Mouse (Mus musculus) liver, embryonic 15.5 days (tissue): ENCODE measurements around the gene Pou6f2. TPM values are rescaled to one million over a fixed set of nuclear protein-coding genes. Genes with fewer than 3 reads are reported as not detected.

Source experiments
- ATAC-seq: fragments of 200-750 bp; cut with Nextera tagmentation; 2 replicates; pipeline ENCODE4 v1.8.0; 2017; ENCODE audit warnings: moderate number of reproducible peaks, mild to moderate bottlenecking, moderate library complexity; ENCODE audit not compliant: insufficient read depth
- H3K27ac ChIP-seq: fragments of 300-500 bp; sonication (generic); replicated peaks from 2 replicates; pipeline ENCODE4 v1.5.1; 2015; ENCODE audit warnings: mild to moderate bottlenecking, inconsistent platforms
- H3K27me3 ChIP-seq: fragments of 300-500 bp; sonication (generic); 2 replicates; pipeline ENCODE4 v1.6.1; 2015; ENCODE audit warnings: mild to moderate bottlenecking, inconsistent platforms
- H3K36me3 ChIP-seq: fragments of 300-500 bp; sonication (generic); replicated peaks from 2 replicates; pipeline ENCODE4 v1.6.1; 2015; ENCODE audit warnings: moderate library complexity, mild to moderate bottlenecking, inconsistent platforms
- H3K4me1 ChIP-seq: fragments of 300-500 bp; sonication (generic); replicated peaks from 2 replicates; pipeline ENCODE4 v1.6.1; 2015; ENCODE audit warnings: inconsistent platforms
- H3K4me2 ChIP-seq: fragments of 300-500 bp; sonication (generic); 2 replicates; pipeline ENCODE4 v1.6.1; 2015; ENCODE audit warnings: moderate library complexity, mild to moderate bottlenecking, inconsistent platforms
- H3K4me3 ChIP-seq: fragments of 300-500 bp; sonication (generic); replicated peaks from 2 replicates; pipeline ENCODE4 v1.5.1; 2015; ENCODE audit warnings: mild to moderate bottlenecking, inconsistent platforms
- H3K9ac ChIP-seq: fragments of 300-500 bp; sonication (generic); 2 replicates; pipeline ENCODE4 v1.6.1; 2015; ENCODE audit warnings: moderate library complexity, mild to moderate bottlenecking, inconsistent platforms
- H3K9me3 ChIP-seq: fragments of 300-500 bp; sonication (generic); replicated peaks from 2 replicates; pipeline ENCODE4 v1.6.1; 2016; ENCODE audit warnings: inconsistent platforms
- WGBS: fragments of 180-500 bp; shearing (Covaris S2); methylation state at CpG from one replicate; pipeline ENCODE4 v1.1.7; 2015; ENCODE audit warnings: mixed read lengths; ENCODE audit not compliant: insufficient replicate concordance; 5-methylcytosine and 5-hydroxymethylcytosine counted together
- polyA plus RNA-seq: library from polyadenylated mRNA; unstranded; fragments of >200 nt; fragmentation: Nextera tagmentation; extraction: Ambion mirVana; gene quantifications from 2 replicates; pipeline ENCODE4 v1.2.1, GENCODE M21; 2015

The Pou6f2 gene
- polyA plus RNA-seq, 1 experiment from 2014 or later = not detected

- Histone ChIP-seq H3K27ac (no peak overlapping the region), H3K9me3 (no peaks in the 10 kb centered on the region), H3K4me2 (no peak overlapping the region), H3K9ac (no peak overlapping the region), H3K36me3 (no peaks in the 10 kb centered on the region), H3K4me3 (no peak overlapping the region), H3K4me1 (no peaks in the 10 kb centered on the region), H3K27me3 (no peaks in the 10 kb centered on the region)
- 82% methylated on average over 14 of the region's 14 CpGs for WGBS
- no peak for ATAC-seq
Observed at GRCm38 (mm10) chr13:18211242-18211641, 186.2 kb downstream of the Pou6f2 start.

DNA sequence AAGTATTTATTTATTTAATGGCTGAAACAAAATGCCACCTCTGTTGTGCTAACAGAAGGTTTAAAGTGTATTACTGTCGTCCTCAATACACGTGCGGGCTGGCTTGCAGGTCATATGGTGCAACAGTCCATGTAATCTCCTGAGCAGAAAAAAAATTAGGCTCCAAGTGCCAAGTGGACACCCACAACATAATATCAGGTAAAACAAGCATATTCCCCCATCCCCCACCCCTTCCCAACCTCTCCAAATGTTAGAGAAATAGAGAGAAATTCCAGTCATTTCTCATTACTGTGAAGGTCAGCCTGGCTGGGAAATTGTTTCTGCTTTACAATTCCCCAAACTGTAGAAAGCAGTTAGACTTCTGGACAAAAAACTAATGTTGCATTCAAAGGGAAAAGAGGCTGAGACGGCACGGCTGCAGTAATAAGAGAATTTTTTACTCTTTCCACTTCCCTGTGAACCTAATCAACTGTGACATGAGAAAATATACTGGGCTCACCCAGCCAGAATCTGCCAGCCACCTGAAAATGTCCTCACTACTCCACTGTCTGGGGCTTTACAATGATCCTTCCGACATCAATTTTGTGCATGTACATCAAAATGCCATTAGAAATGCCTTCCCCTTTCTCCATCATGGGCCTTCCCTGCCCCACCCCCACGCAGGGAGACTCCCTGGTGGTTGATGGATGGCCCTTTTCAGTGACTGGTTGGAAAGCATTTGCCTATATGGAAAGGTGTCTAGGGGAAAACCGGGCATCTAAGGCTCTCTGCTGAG lies 192.8 kb downstream of the Pou6f2 start:
- Histone ChIP-seq H3K4me1 (no peaks in the 10 kb centered on the region), H3K9me3 (no peaks in the 10 kb centered on the region), H3K27ac (no peak overlapping the region), H3K4me3 (no peak overlapping the region), H3K4me2 (no peak overlapping the region), H3K36me3 (no peaks in the 10 kb centered on the region), H3K27me3 (no peaks in the 10 kb centered on the region), H3K9ac (no peak overlapping the region)
- WGBS = 53% methylated on average over 8 of the region's 8 CpGs
- no peak for ATAC-seq

DNA sequence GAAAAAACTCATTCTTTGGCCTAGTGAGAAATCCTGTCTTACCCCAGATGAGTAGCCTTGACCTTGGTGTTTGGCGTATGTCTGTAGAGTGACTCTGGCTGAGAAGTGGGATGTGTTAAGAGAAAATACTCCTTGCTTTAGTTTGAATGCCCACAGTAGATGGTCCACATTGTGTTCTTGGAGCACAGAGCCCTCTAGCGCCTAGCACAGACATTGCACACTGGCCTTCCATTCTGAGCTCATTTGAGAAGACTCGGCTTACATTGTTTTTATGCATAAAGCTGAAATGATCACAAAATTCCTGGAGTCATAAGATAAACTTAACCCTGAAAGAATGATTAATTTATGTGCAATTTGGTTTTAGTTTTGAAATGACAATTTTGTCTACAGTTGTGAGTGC lies 223.5 kb downstream of the Pou6f2 start:
- no peak for ATAC-seq
- no peak overlapping the region for H3K4me2 ChIP-seq
- H3K27ac ChIP-seq = no peak overlapping the region
- no peak overlapping the region for H3K9ac ChIP-seq
- peaks cover 4% of the 10 kb centered on the region; the same call in 1 of the 2 replicates for H3K4me1 ChIP-seq
- no peaks in the 10 kb centered on the region for H3K36me3 ChIP-seq
- H3K9me3 ChIP-seq = no peaks in the 10 kb centered on the region
- 43% methylated on average over 3 of the region's 3 CpGs for WGBS
- H3K4me3 ChIP-seq = no peak overlapping the region
- H3K27me3 ChIP-seq = no peaks in the 10 kb centered on the region

DNA sequence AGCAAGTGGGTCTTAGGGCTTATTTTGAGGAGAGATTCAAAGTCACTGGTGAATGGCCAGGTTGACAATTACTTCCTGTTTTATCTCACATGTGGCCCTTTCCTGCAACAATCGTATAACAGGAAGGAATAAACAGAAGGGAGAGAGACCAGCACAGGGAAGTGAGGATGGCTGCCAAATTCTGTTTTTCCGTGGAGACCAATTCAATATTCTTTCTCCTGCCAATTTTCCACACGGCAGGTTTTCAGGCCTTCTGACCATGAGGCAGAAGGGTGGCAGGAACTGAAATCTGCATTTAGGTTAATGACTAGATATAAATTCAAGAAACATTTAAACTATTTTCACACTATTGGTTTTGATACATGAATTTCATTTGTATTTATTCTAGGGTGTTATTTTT lies 224.5 kb downstream of the Pou6f2 start:
- Histone ChIP-seq H3K9me3 (no peaks in the 10 kb centered on the region), H3K36me3 (no peaks in the 10 kb centered on the region), H3K27me3 (no peaks in the 10 kb centered on the region), H3K4me3 (no peak overlapping the region), H3K9ac (no peak overlapping the region), H3K4me1 (peaks cover 4% of the 10 kb centered on the region; the same call in 1 of the 2 replicates), H3K4me2 (no peak overlapping the region), H3K27ac (no peak overlapping the region)
- ATAC-seq = no peak
- WGBS = 26% methylated on average over 3 of the region's 3 CpGs

DNA sequence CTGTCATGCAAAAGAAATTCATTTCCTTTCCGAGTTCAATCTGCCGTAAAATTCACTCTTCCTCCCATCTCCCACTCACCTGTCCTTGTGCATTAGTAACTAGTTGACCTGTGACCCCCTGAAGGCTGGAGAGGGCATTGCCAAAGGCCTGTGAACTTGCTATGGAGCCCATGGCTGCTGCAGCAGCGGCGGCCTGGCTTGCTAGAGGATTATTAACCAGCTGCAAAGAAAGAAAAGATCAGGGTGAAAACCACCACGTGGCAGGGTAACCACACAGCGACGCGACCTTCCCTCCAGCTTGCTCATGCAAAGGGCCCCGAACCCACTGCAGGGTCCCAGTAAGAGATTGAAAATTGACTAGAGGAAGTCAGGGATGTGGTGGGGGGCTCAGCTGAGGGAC lies 225.2 kb downstream of the Pou6f2 start:
- Histone ChIP-seq H3K4me1 (peaks cover 4% of the 10 kb centered on the region; the same call in 1 of the 2 replicates), H3K27ac (no peak overlapping the region), H3K9ac (no peak overlapping the region), H3K4me2 (no peak overlapping the region), H3K36me3 (no peaks in the 10 kb centered on the region), H3K27me3 (no peaks in the 10 kb centered on the region), H3K4me3 (no peak overlapping the region), H3K9me3 (no peaks in the 10 kb centered on the region)
- WGBS = 34% methylated on average over 9 of the region's 9 CpGs
- ATAC-seq = no peak

- no peaks in the 10 kb centered on the region for H3K36me3 ChIP-seq
- H3K4me3 ChIP-seq = no peak overlapping the region
- no peak overlapping the region for H3K9ac ChIP-seq
- H3K27me3 ChIP-seq = no peaks in the 10 kb centered on the region
- ATAC-seq = no peak
- H3K4me2 ChIP-seq = no peak overlapping the region
- H3K9me3 ChIP-seq = no peaks in the 10 kb centered on the region
- no peak overlapping the region for H3K27ac ChIP-seq
- H3K4me1 ChIP-seq = no peaks in the 10 kb centered on the region
- 63% methylated on average over 1 of the region's 1 CpGs for WGBS
Observed at GRCm38 (mm10) chr13:18164182-18164581, 233.3 kb downstream of the Pou6f2 start.

DNA sequence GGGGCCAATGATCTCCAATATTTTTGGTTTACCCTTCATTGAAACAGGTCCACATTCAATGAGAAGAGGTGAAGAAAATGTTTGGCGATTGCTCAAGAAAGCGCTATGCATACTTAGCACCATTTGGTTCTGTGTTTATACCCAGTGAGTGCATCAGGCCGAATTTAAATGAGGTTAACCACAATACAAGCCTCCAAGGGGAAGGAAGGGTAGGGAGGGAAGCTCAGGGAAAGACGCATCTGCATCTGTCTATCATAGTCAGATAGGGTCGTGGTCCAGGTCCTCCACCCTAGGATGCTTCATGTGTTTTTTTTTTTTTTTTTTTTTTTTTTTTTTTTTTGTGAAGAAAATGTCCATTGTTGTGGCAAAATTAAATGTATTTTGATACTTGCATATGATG lies 236.9 kb downstream of the Pou6f2 start:
- Histone ChIP-seq H3K9ac (no peak overlapping the region), H3K4me3 (no peak overlapping the region), H3K27me3 (no peaks in the 10 kb centered on the region), H3K27ac (no peak overlapping the region), H3K4me2 (no peak overlapping the region), H3K4me1 (no peaks in the 10 kb centered on the region), H3K36me3 (no peaks in the 10 kb centered on the region), H3K9me3 (no peaks in the 10 kb centered on the region)
- WGBS = 44% methylated on average over 5 of the region's 5 CpGs
- ATAC-seq = no peak

DNA sequence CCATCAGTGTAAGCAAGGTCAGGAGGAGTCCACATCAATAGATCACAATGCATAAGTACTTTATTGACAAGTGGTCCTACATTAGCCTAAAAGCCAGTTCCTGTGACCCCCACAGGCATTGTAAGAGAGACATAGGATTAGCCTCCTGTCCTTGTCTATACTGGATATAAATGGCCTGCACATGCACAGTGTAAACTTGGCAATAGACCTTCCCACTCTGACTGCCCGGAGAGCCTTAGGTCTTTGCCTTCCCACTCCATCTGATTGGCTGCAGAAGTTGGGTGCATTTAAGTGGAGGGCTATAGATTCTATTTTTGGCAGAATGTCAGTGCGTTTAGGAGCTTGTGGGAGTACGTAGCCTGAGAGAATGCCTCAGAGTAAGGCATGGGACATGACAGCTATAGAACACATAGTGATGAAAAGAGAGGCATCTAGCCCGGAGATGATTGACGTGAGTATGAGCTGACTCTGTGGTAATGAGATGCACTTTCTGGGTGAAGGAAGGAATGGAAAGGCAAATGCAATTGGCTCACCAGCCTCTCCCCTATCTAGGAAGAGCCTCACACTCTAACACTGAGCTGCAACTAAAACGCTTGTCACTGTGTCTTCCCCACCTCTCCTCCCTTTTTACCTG lies 243.4 kb downstream of the Pou6f2 start:
- 68% methylated on average over 6 of the region's 6 CpGs for WGBS
- Histone ChIP-seq H3K4me2 (no peak overlapping the region), H3K9ac (no peak overlapping the region), H3K27me3 (no peaks in the 10 kb centered on the region), H3K4me1 (no peaks in the 10 kb centered on the region), H3K4me3 (no peak overlapping the region), H3K36me3 (no peaks in the 10 kb centered on the region), H3K9me3 (no peaks in the 10 kb centered on the region), H3K27ac (no peak overlapping the region)
- no peak for ATAC-seq

DNA sequence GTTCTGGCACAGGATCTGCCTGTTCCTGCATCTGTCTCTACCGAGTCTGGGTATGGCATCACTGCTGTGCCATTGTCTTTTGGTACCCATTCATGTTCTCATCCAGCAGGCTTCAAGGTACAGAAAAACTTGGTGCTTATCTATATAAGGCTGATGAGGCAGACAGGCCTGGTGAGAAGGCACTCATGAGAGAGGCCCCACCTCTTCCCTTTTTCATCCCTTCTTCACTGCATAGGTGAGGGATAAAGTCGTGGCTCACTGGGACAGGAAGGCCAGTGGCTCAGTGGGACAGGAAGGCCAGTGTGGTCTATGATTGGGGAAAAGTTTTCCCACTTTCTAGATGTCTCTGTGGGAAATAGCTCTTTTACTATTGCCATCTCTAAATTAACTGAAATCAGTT lies 263.8 kb downstream of the Pou6f2 start:
- H3K4me2 ChIP-seq = no peak overlapping the region
- WGBS = 33% methylated on average over 2 of the region's 2 CpGs

DNA sequence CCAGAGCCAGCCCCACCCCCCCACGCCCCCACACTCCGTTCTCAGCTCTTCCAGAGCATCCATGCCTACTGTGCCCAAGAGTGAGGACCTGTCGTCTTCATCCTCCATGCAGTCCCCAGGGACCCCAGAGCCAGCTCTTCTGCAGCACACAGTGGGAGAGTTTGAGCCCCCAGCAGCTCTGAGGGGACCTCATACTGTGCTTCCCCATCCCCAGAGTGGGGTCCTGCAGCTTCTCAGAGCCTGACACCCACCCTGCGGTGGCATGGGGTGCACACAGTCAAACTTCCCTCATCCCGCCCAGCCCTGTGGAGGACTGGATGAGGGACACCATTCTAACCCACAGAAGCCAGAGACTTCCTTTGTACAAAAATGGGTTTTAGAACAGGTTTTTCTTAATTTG lies 264.3 kb downstream of the Pou6f2 start:
- H3K36me3 ChIP-seq = no peaks in the 10 kb centered on the region
- no peak overlapping the region for H3K9ac ChIP-seq
- H3K4me3 ChIP-seq = no peak overlapping the region
- WGBS = 53% methylated on average over 5 of the region's 5 CpGs
- no peaks in the 10 kb centered on the region for H3K9me3 ChIP-seq
- H3K4me2 ChIP-seq = no peak overlapping the region
- no peak for ATAC-seq
- H3K4me1 ChIP-seq = no peaks in the 10 kb centered on the region
- H3K27ac ChIP-seq = no peak overlapping the region
- H3K27me3 ChIP-seq = no peaks in the 10 kb centered on the region

More for the DNA sequence above, 263.8 kb downstream of the Pou6f2 start:
- H3K9ac ChIP-seq = no peak overlapping the region
- no peak overlapping the region for H3K4me3 ChIP-seq
- H3K27me3 ChIP-seq = no peaks in the 10 kb centered on the region
- H3K36me3 ChIP-seq = no peaks in the 10 kb centered on the region
- no peaks in the 10 kb centered on the region for H3K9me3 ChIP-seq
- no peaks in the 10 kb centered on the region for H3K4me1 ChIP-seq
- no peak overlapping the region for H3K27ac ChIP-seq
- ATAC-seq = no peak

DNA sequence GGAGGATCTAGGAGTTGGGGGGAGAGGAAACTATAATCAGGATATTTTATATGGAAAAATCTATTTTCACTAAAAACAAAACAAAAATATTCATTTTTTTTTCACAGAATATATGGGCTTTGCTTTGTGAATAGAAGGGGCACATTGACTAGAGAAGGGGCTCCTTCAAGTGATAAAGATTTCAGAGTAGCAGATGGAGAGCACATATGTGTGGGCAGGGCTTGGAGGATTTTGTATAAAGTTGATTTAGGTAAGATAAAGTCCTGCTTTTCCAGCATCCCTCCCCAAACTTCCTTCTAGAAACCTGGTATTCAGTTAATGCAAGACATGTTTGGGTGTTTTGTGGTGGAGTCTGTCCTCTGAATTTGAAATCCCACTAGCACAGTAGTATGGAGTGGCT lies 266.2 kb downstream of the Pou6f2 start:
- Histone ChIP-seq H3K9me3 (no peaks in the 10 kb centered on the region), H3K9ac (no peak overlapping the region), H3K4me2 (no peak overlapping the region), H3K27me3 (no peaks in the 10 kb centered on the region), H3K36me3 (no peaks in the 10 kb centered on the region), H3K4me3 (no peak overlapping the region), H3K4me1 (no peaks in the 10 kb centered on the region), H3K27ac (no peak overlapping the region)
- no peak for ATAC-seq

GRCm38 (mm10) chr13:18129697-18130096 lies 267.8 kb downstream of the Pou6f2 start:
- Histone ChIP-seq H3K4me3 (no peak overlapping the region), H3K4me2 (no peak overlapping the region), H3K36me3 (no peaks in the 10 kb centered on the region), H3K27ac (no peak overlapping the region), H3K27me3 (peaks cover 8% of the 10 kb centered on the region), H3K9ac (no peak overlapping the region), H3K4me1 (no peaks in the 10 kb centered on the region), H3K9me3 (no peaks in the 10 kb centered on the region)
- WGBS = 45% methylated on average over 5 of the region's 5 CpGs
- ATAC-seq = no peak
